Mouse (Mus musculus) kidney, adult 8-10 months (tissue): ENCODE measurements around the gene Cacna1d.

ENCODE experiments used
- DNase-seq, 2 experiments: peaks; one replicate each; pipeline ENCODE4 v3.0.0; 2022

Gene Cacna1d

DNA sequence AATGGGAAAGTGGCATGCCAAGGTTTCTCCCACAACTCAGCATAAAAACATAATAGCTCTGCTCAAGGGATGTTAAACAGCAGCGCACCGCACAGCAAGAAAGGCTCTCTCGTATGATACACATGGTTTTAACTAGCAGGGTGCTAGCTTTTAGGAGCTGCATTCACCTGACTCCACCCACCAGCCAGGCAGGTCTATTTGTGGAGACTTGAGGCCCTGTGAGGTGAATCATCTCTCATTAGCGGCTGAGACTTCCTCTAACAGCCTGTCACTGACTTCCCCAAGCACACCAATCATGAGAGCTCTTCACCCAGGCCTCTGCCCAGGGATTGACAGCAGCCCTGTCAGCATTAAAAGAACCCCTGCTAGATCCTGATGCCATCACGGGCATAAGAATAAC is 295.0 kb downstream of the Cacna1d start:
- DNase-seq: no peak

DNA sequence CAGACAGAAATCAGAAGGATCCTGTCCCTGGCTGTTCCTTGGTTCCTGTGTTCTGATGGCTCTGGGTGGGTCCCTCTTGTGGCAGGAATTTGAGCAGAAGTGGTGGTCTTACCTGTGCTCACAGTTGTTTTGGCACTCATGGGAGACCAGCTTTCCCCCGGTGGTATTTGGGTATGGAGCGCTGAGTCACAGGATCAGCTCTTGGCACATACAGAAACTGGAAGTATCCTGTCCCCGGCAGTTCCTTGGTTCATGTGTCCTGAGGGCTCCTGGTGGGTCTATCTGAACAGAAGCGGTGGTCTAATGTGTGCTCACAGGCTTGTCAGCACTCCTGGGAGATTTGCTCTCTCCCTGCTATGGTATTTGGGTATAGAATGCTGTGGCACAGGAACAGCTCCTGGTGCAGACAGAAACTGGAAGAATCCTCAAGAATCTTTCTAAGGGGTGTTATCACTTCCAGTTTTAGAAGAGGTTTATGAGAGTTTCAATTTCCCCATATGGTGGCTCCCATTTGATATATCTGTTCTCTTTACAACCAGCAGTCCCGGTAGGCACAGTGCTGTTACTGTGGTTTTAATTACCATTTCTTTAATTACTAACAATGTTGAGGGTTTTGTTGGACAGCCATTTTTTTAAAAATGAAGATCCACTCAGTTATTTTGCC is 300.8 kb downstream of the Cacna1d start:
- DNase-seq: no peak

DNA sequence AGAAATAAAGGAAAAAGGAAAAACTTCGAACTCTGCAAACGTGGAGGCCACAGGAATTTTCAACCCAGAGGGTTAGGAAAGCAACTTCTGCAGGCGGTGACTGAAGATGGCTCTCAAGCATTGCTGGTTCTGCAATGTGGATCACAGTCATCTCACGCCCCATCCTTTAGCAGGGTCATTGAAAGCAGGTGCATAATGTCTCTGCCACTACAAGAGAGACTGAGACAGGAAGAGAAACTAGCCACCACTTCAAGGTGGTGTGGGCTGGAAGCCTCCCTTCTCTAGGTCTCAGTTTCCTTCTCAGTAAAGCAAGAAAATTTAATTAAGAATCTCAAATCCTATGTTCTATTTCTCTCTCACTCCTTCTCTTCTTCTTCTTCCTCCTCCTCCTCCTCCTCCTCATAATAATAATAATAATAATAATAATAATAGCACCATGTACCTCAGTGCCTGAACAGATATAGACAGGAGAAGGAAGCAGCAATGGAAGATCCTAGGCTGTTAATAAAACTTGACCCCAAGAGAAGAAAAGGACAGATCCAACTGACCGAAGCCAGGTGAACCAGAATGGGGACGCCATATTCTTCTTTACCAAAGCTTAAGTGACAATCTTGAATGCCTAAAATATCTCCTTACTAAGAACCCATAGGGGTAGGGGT is 305.5 kb downstream of the Cacna1d start:
- DNase-seq: no peak

DNA sequence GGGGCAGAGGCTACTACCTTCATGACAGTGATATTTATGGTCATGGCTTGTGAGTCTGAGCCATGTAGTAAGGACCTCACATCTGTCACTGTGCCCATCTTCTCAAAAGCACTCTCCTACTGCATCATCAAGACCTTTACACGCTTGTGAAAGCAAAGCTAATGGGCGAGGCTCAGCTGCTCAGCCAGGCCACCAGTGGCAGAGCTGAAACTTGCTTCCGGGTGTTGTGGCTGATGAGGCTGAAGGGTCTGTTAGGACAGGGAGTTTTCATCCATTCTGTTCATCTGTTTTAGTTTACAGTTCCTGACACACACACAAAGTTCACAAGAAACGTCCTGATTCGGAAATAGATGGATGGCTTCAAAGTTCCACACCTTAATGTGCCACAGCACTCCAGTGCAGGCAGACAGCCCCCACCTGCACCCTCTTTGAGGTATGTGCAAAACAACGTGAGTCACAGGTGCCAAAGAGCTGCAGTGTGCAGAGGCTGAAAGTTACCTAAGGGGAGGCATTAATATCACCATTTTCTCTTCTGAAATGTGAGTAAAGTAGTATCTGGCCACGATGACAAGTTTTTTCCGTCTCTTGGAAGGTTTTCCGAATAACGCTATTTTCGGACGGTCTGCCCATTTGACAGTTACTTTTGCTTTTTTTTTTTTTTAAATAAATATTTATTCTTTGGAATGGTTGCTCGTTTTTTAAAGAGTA is 306.7 kb downstream of the Cacna1d start:
- no peak for DNase-seq

DNA sequence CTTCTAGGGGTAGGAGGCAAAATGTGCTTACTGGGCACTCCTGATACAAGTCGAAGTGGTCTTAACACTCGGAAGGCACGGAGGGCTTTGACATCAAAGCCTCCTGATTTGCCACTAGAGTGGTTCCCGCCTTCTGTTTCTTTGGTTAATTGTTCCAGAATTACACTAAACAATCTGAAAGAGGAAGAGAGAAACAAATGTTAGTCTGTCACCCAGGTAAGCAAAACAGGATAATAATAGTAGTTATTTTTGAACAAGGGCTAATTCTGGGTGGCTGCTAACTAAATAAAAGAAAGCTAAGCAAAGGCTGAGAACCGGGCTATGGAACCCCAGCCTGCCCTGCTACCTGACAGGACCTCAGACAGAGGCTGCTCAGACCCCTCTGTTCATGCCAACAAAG is 307.2 kb downstream of the Cacna1d start:
- no peak for DNase-seq

GRCm38 (mm10) chr14:30182624-30183524 is 308.4 kb downstream of the Cacna1d start:
- DNase-seq: no peak

DNA sequence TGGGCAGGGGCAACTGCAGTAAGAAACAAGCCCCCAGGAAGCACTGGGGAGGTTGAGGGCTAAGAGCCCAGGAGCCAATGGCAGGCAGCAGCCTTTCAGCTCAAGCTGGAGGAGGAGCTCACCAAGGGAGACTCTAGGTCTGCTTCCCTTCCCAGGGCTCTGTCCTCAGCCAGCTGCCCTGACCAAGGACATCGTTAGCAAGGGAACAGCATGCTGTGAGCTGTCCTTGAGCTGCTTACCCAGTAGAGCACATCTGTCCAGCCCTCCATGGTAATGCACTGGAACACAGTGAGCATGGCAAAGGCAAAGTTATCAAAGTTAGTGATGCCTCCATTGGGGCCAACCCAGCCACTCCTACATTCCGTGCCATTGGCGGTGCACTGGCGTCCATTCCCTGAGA is 312.9 kb downstream of the Cacna1d start:
- DNase-seq: no peak

GRCm38 (mm10) chr14:30177850-30178249 is 313.4 kb downstream of the Cacna1d start:
- peak; percentile 58 to 62 for DNase-seq

DNA sequence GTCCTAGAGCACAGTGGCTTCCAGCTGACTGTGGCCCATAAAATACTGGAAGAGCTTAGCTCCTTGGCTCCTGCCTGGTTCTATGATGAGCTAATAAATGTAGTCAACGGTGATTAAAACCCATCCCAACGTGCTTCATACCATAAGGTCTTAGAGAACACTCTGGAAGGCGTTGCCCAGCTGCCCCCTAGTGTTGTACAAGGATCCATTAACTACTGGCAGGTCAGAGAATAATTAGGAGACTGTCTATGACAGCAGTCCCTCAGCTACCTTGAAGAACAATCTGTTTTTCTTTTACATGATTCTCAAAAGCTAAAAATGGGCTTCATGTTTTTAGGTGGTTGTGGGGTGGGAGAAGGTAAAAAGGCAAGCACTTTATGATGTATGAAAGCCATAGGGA is 315.9 kb downstream of the Cacna1d start:
- no peak for DNase-seq

- DNase-seq: no peak
Observed at GRCm38 (mm10) chr14:30172821-30173755, 318.2 kb downstream of the Cacna1d start.

DNA sequence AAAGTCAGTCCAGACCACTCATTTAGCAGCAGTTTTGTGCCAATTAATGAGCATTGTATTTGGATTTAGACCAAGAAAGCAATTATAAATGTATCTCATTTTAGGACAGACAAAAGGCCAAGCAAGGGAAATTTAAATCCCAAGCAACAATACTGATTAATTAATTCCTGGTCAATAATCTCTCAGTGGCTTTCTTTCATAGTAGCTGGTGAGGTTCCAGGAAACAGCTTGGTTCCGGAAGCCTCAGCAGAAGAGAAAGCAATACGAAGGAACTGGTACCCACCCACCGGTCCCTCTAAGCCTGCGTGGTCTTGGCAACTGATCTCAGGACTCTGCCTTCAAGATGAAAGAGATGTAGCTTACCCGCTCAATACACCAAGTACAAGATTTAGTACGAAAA is 319.7 kb downstream of the Cacna1d start:
- DNase-seq: no peak

DNA sequence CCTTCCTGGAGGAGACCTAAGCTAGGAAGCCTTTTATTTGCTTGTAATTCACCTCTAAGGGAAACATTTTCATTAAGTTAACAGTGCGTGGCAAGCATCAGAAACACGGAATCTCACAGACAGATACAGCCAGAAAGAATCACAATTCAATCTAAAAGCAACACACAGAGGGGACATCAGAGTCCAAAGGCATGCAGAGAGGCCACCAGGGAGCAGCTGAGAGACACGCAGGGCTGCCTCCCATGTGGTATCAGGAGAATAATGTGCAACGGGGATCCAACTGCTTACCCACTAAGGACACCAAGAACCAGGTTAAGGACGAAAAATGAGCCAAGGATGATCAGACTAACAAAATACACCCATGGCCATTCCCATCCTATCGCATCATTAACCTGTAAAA is 320.2 kb downstream of the Cacna1d start:
- DNase-seq: no peak

DNA sequence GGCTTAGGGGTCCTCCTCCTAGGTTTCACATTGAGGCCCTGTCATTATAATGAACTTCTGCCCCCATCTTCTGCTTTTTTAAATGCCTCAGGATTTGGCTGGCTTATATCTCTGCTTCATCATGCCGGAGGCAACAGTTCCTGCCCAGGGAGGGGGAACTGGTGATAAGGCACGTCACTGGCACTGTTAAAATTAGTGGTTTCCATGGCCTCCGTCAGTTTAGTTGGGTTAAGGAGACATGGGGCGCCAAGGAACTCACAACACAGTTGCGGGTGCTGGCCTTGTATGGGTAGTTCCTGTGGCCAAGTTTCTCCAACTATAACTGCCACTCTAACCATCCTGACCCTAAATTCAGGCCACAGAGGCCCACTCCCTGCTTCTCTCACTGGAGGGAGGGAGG is 321.8 kb downstream of the Cacna1d start:
- DNase-seq: no peak

GRCm38 (mm10) chr14:30168902-30169301 is 322.4 kb downstream of the Cacna1d start:
- peak; percentile 5 to 14 for DNase-seq

- no peak for DNase-seq
Observed at GRCm38 (mm10) chr14:30168387-30168786, 322.9 kb downstream of the Cacna1d start.

DNA sequence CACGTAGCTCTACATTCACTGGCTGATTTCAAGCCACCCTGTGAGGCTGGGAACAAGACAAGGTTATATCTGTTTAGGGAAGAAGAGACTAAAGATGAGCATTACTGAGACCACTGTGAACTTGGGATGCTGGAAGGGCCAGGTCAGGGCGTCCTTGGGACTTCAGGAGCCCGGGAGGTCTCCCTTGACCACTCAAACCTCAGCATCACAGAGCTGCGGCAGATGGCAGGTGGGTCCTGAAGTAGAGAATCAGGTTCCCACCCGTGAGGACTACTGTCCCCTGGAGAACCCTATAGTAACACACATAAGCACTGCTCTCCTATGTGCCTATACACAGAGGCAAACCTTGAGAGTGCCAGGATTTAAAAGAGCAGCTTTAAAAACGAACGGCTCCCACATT is 323.6 kb downstream of the Cacna1d start:
- DNase-seq: no peak

DNA sequence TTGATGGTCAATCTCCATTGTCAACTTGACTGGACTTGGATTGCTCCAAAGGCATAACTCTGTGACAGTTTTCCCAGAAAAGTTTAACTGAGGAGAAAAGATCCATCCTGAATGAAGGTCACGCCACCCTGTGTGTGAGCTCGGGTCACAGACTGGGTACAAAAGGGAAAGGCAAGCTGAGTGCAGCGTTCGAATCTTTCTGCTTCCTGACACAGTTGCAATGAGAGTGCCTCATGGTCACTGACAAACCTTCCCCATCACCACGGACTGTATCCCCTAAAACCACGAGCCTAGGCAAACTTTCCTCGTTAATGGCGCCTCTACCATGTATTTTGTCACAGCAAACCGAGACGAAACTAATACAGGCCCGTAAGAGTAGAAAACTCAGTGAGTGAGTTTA is 325.2 kb downstream of the Cacna1d start:
- no peak for DNase-seq

- no peak for DNase-seq
Observed at GRCm38 (mm10) chr14:30163733-30164708, 327.2 kb downstream of the Cacna1d start.

DNA sequence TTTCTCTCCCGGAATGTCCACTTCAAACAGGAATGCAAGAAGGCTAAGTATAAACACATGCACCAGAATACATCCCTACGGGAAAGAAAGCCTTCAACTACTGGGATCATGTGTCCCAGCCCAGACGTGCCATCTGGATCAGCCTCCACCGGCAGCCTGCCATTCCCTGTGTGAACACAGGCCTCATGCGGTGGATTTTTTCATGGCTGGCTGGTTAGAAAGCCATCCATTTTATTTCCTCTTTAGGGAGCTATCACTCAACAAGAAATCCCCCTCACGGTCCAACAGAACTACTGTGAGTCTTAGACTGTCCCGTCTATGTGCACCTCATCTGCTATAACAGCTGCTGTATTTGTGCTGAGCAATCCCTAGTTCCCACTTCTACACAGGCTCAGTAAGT is 343.5 kb downstream of the Cacna1d start:
- DNase-seq: no peak

GRCm38 (mm10) chr14:30138379-30138964 is 352.8 kb downstream of the Cacna1d start:
- no peak for DNase-seq
